Mouse (Mus musculus) c-Kit-positive CD71-negative TER-119-negative erythroid progenitor cells, embryonic 14.5 days (primary cell): ENCODE results near the gene Mapk10.

Experiments used
- DNase-seq: peaks from one replicate; pipeline ENCODE4 v3.0.0-alpha.2; 2013; ENCODE audit warnings: low read depth

Gene Mapk10

DNA sequence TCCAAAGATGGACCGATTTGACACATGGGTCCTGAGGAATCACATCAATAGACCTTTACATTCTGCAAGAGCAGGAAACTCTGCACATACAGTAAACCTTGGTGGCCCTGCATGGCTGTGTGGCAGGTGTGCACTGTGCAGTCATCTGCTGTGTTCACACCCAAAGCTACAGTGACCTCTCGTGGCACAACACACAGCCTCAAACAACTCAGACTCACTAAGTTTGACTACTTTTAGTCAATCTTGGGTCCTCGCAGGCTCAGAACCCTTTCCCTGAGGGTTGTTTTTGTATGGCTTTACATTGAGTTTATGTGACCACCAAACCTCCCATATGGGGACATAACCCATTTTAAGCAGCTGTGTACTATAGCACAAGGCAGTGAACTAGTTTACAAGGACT, 47.1 kb downstream of the Mapk10 start:
- DNase-seq, result no peak

GRCm38 (mm10) chr5:103161574-103161973, 49.6 kb downstream of the Mapk10 start:
- DNase-seq, result no peak

DNA sequence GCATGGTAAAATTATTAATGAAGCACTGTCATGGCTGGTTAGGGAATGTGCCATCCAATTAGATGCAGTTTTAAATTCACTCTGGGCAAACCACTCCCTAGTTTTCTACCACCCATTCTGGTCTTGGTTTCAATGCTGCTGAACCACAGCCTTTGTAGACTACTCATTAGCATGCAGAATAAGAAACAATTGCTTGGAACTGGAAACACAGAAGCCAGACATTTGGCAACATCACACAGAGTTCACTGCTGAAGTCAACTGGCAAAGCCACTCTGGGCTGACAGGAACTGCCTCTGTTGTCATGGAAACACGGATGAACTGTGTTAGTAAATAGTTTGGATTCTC, 50.0 kb downstream of the Mapk10 start:
- no peak for DNase-seq

DNA sequence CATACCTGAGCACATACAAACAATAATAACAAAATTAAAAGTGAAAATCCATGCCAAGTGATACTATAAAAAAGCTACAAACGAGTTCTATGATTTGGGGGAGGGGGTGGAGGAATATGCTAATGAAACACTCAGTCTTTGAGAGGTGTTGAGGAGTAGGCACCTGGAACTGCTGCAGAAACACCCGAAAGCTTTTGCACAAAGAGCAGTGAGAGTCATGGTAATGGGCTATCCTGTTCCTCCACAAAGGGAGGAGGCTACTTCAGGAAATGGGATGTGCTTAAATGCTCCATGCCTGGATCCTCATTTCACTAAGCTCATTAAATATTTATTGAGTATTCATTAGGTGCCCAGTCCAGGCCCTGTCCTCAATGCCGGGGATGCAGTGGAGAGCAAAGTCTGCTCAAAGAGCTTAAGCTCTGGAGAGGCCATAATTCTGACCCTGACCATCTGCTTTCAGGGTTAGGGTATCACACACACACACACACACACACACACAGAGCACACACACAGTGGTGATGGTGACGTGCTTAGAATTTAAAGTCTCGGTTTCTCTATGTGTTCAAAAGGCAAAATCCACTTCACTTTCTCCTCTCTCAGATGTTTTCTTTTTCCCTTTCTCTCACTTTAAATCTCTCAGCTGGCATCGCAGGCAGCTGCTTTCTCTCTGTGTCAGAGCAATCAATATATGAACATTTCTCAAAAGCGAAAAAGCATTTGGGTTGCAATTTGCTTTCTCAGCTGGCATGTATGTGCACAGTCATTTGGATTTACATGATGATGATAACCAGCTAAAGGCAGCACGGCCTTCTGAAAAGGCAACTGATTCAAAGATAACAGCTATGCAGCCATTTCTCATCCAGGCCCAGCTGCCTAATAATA, 50.6 kb downstream of the Mapk10 start:
- DNase-seq, result no peak

DNA sequence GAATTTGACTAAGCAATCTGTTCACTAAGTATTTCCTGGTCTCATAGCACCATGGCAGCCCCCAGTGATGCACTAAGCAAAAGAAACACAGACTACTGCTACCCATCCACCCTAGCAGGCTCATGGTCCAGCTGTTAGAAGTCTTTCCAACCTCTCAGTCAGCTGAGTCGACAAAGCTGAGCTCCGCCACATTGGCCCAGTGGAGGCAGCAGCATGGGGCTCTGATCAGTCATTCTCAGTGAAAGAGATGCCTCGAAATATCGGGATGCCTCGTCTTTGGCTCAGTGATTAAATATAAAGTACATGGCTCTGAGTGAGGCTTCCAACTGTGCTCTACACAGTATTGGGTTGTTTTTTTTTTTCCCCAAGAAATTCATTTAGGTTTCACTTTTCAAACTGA, 70.2 kb downstream of the Mapk10 start:
- no peak for DNase-seq

GRCm38 (mm10) chr5:103134839-103135238, 76.3 kb downstream of the Mapk10 start:
- DNase-seq, result no peak

DNA sequence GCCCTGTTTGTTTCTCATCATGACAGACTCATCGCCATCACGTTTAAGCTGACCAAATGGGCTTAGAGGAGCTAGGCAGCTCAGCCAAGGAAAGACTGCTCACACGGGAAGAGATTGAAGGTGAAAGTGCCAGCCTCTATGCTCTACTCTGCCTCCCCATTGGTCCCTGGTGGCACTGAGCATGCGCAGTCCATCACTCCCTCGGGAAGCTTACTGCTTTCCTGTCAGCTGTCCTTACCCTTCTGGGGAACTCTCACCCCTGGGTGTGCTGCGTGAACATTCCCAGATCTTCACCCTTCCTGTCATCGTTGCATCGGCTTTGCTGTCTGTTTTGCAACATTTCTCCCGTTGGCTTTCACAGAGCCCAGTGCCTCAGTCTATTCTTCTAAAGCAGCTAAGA, 77.5 kb downstream of the Mapk10 start:
- no peak for DNase-seq

- no peak for DNase-seq
These were observed 78.3 kb downstream of the Mapk10 start for GRCm38 (mm10) chr5:103132814-103133213.

DNA sequence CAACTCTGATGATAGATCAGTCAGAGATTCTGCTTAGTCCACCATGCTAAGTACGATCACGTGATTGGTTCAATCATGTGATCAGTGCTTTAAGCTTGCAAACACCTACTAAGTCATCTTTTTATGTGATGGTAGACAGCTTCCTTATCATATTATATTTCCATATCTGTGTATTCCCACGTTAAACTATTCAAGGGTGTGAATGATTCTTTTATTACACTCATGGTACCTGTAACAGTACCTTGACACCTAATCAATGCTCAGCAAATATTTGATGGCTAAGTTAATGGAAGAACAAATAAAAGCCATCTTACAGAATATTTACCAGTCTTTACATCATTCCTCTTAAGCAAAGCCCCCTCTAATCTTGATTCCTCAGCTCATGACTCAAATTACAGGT, 91.5 kb downstream of the Mapk10 start:
- no peak for DNase-seq

DNA sequence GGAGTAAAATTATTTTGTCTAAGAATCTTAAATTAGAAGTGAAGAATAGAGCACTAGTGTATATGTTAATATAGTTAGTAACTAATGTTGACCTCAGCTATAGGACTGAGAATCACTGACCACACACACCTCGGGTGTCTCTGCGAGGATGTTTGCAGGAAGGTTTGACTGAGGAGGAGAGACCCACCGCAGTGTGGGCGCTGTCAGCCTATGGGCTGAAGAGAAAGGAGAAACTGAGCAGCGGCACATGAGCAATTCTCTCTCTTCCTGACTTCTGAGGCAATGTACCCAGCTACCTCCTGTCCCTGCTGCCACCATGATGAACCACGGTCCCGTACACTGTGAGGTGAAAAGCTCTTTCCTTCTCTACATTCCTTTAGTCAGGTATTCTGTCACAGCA, 95.6 kb downstream of the Mapk10 start:
- DNase-seq, result no peak

DNA sequence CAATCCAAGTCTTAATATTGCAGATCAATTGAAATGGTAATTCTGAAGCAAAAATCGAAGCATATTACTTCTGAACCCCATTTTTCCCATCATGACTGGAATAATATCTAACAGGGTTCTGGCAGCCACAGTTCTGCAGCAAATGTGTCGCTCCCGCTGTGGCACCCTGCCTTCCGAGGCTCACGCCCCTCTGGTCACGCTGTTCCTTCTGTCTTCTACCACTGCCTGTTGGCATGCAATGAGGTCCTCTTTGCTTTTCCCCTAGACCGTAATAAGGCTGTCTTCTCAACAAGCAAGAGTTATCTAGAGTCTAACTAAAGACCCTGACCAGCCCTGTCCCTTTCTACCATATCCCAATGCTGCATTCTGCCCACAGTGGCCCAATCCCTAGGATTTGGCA, 98.7 kb downstream of the Mapk10 start:
- DNase-seq, result no peak

GRCm38 (mm10) chr5:103109409-103109808, 101.7 kb downstream of the Mapk10 start:
- no peak for DNase-seq

GRCm38 (mm10) chr5:103105441-103106414, 105.4 kb downstream of the Mapk10 start:
- no peak for DNase-seq

- DNase-seq, result no peak
These were observed 107.1 kb downstream of the Mapk10 start for GRCm38 (mm10) chr5:103104082-103104481.

GRCm38 (mm10) chr5:103102876-103103393, 108.2 kb downstream of the Mapk10 start:
- DNase-seq, result no peak

GRCm38 (mm10) chr5:103102176-103102575, 109.0 kb downstream of the Mapk10 start:
- DNase-seq, result no peak

- no peak for DNase-seq
These were observed 117.0 kb downstream of the Mapk10 start for GRCm38 (mm10) chr5:103094166-103094565.

DNA sequence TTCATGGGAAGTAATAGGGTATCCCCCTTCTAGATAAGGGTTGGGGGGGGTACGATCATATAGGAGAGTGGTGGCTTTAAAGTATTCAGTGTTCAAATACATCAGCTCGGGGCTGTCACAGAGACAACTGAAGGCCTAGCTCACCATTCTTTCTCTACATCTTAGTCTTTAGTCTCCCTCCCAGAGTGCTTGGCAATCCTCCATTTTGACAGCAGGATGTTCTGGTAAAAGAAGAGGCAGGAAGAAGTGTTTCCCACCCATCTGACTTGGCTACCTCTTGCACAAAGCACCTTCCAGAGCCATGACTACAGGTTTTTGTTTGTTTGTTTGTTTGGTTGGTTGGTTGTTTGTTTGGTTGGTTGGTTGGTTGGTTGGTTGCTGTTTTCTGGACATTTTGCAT, 125.3 kb downstream of the Mapk10 start:
- DNase-seq, result no peak

GRCm38 (mm10) chr5:103075451-103075850, 135.7 kb downstream of the Mapk10 start:
- no peak for DNase-seq

DNA sequence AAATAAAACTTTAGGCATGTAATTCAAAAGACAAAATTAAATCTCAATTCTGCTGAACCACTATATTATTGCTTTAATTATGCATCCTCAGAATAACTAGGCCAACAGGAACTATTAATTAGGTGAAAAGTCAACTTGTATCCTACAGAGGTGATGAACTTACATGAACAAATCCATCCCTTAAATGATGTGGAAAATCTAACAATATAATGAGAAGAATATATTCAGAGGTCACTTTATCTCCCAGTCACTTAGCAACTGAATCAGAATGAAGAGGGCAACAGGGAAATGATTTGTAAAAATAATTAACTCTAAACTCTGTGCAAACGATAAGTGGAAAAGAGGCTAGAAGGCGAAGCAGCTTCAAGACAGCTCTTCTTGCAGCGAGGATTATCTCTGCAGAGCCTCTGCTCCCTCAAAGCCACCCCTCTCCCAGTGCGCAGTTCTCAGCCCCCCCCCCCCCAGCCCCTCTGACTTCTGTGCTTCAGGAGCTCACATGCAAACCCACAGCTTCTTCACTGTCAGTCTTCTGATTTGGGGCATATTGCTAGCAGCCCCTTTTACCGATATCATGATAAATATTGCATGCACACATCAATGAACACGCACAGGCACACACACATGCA, 138.8 kb downstream of the Mapk10 start:
- no peak for DNase-seq

GRCm38 (mm10) chr5:103071006-103071612, 140.0 kb downstream of the Mapk10 start:
- DNase-seq, result no peak
